Mouse (Mus musculus) heart, postnatal 0 days (tissue): Measurements from ENCODE around the gene Plk5. TPM values are rescaled to one million over a fixed set of nuclear protein-coding genes. Genes with fewer than 3 reads are reported as not detected.

Experiments used
- ATAC-seq: fragments of 200-750 bp; cut with Nextera tagmentation; 2 replicates; pipeline ENCODE4 v1.8.0; 2017; ENCODE audit warnings: low read depth, moderate number of reproducible peaks, moderate library complexity; ENCODE audit not compliant: insufficient read depth
- DNase-seq: peaks from one replicate; pipeline ENCODE4 v3.0.0-alpha.2; 2016; ENCODE audit warnings: low spot score
- H3K27ac ChIP-seq: fragments of 300-500 bp; sonication (generic); 2 replicates; pipeline ENCODE4 v1.5.1; 2014; ENCODE audit warnings: low read depth, mild to moderate bottlenecking
- H3K27me3 ChIP-seq: fragments of 300-500 bp; sonication (generic); 2 replicates; pipeline ENCODE4 v1.6.1; 2014; ENCODE audit warnings: low read length, mixed read lengths; ENCODE audit not compliant: control insufficient read depth, insufficient read depth
- H3K36me3 ChIP-seq: fragments of 300-500 bp; sonication (generic); replicated peaks from 2 replicates; pipeline ENCODE4 v1.6.1; 2014; ENCODE audit warnings: low read length, mixed read lengths; ENCODE audit not compliant: control insufficient read depth, insufficient read depth
- H3K4me1 ChIP-seq: fragments of 300-500 bp; sonication (generic); 2 replicates; pipeline ENCODE4 v1.6.1; 2014; ENCODE audit warnings: antibody characterized with exemption; ENCODE audit not compliant: control insufficient read depth, insufficient read depth
- H3K4me2 ChIP-seq: fragments of 300-500 bp; sonication (generic); 2 replicates; pipeline ENCODE4 v1.6.1; 2014; ENCODE audit warnings: low read depth, mild to moderate bottlenecking, low read length, moderate library complexity
- H3K4me3 ChIP-seq: fragments of 300-500 bp; sonication (generic); 2 replicates; pipeline ENCODE4 v1.5.1; 2014; ENCODE audit warnings: low read depth, low read length
- H3K9ac ChIP-seq: fragments of 300-500 bp; sonication (generic); replicated peaks from 2 replicates; pipeline ENCODE4 v1.6.1; 2014; ENCODE audit warnings: low read depth, low read length, mixed read lengths
- H3K9me3 ChIP-seq: fragments of 300-500 bp; sonication (generic); replicated peaks from 2 replicates; pipeline ENCODE4 v1.6.1; 2016; ENCODE audit warnings: low read length; ENCODE audit not compliant: control insufficient read depth
- CTCF ChIP-seq: IDR thresholded peaks from 2 replicates; pipeline ENCODE4 v1.5.1; 2016; ENCODE audit warnings: antibody characterized with exemption, control low read depth, low read depth
- EP300 ChIP-seq: IDR thresholded peaks from 2 replicates; pipeline ENCODE4 v1.6.1; 2016; ENCODE audit warnings: antibody characterized with exemption, low read depth
- WGBS: fragments of 180-500 bp; shearing (Covaris S2); extraction: QIAGEN DNeasy Blood & Tissue Kit; methylation state at CpG from one replicate; pipeline ENCODE4 v1.1.7; 2014; 5-methylcytosine and 5-hydroxymethylcytosine counted together
- polyA plus RNA-seq: library from polyadenylated mRNA; unstranded; fragments of >200 nt; fragmentation: Nextera tagmentation; extraction: Ambion mirVana; gene quantifications from 2 replicates; pipeline ENCODE4 v1.2.1, GENCODE M21; 2015
- total RNA-seq: library from RNA; depleted of rRNA; stranded (reverse); fragments of >200 nt; gene quantifications from 2 replicates; pipeline ENCODE4 v1.2.3, GENCODE M21; 2014; ENCODE audit warnings: low replicate concordance

Gene Plk5
- total and polyA plus RNA-seq, 2 experiments from 2014 or later = 0.05 to 1.7 TPM

- no peak for ATAC-seq
- WGBS = 17% methylated on average over 9 of the region's 9 CpGs
- Histone ChIP-seq H3K9me3 (no peaks in the 10 kb centered on the region), H3K4me2 (no peak overlapping the region), H3K9ac (no peak overlapping the region), H3K27me3 (peaks cover 87% of the 10 kb centered on the region), H3K4me1 (no peaks in the 10 kb centered on the region), H3K27ac (no peak overlapping the region), H3K36me3 (no peaks in the 10 kb centered on the region), H3K4me3 (no peak overlapping the region)
- TF ChIP-seq CTCF = no peak
- no peak for TF ChIP-seq EP300
- DNase-seq = no peak
Observed at GRCm38 (mm10) chr10:80355431-80355830, 828 bp upstream of the Plk5 start.

- ATAC-seq = no peak
- WGBS = 3% methylated on average over 32 of the region's 34 CpGs
Observed at GRCm38 (mm10) chr10:80356737-80357136, 478 bp downstream of the Plk5 start.

GRCm38 (mm10) chr10:80357336-80357735, 1.1 kb downstream of the Plk5 start:
- H3K9me3 ChIP-seq = no peaks in the 10 kb centered on the region
- DNase-seq (no peak), ATAC-seq (no peak)
- no peaks in the 10 kb centered on the region for H3K36me3 ChIP-seq
- no peak overlapping the region for H3K4me3 ChIP-seq
- no peak overlapping the region for H3K27ac ChIP-seq
- peaks cover 73% of the 10 kb centered on the region for H3K27me3 ChIP-seq
- TF ChIP-seq CTCF (no peak), EP300 (no peak)
- no peaks in the 10 kb centered on the region for H3K4me1 ChIP-seq
- WGBS = 34% methylated on average over 7 of the region's 7 CpGs
- H3K4me2 ChIP-seq = 0 out of 2 replicates have a peak overlapping the region, but pooled peaks have one; percentile 28
- H3K9ac ChIP-seq = no peak overlapping the region

More at GRCm38 (mm10) chr10:80356737-80357136, 478 bp downstream of the Plk5 start:
- Histone ChIP-seq H3K27ac (no peak overlapping the region), H3K36me3 (no peaks in the 10 kb centered on the region), H3K9ac (no peak overlapping the region), H3K9me3 (no peaks in the 10 kb centered on the region), H3K4me1 (no peaks in the 10 kb centered on the region), H3K4me2 (peak overlapping the region; percentile 46; the same call in 1 of the 2 replicates), H3K4me3 (peak overlapping the region; percentile 28), H3K27me3 (peaks cover 79% of the 10 kb centered on the region)
- TF ChIP-seq CTCF (no peak), EP300 (no peak)
- DNase-seq = no peak

GRCm38 (mm10) chr10:80357994-80358639, 1.9 kb downstream of the Plk5 start:
- Histone ChIP-seq H3K4me2 (peak overlapping the region; percentile 28), H3K9me3 (no peaks in the 10 kb centered on the region), H3K4me1 (no peaks in the 10 kb centered on the region), H3K36me3 (no peaks in the 10 kb centered on the region), H3K9ac (no peak overlapping the region), H3K4me3 (no peak overlapping the region), H3K27me3 (peaks cover 70% of the 10 kb centered on the region), H3K27ac (no peak overlapping the region)
- 6% methylated on average over 27 of the region's 31 CpGs for WGBS
- ATAC-seq (peak; percentile 31; the same call in 1 of the 2 replicates), DNase-seq (no peak)
- TF ChIP-seq EP300 (no peak), CTCF (0 out of 2 replicates have a peak, but pooled peaks have one; percentile 4)

GRCm38 (mm10) chr10:80363734-80364133, 7.5 kb downstream of the Plk5 start:
- WGBS = 33% methylated on average over 6 of the region's 6 CpGs
- ATAC-seq (no peak), DNase-seq (no peak)
- Histone ChIP-seq H3K9ac (no peak overlapping the region), H3K36me3 (no peaks in the 10 kb centered on the region), H3K9me3 (no peaks in the 10 kb centered on the region), H3K4me1 (no peaks in the 10 kb centered on the region), H3K27ac (no peak overlapping the region), H3K4me3 (no peak overlapping the region), H3K4me2 (no peak overlapping the region), H3K27me3 (peaks cover 40% of the 10 kb centered on the region)
- TF ChIP-seq CTCF = no peak

GRCm38 (mm10) chr10:80365736-80366135, 9.5 kb downstream of the Plk5 start:
- no peaks in the 10 kb centered on the region for H3K36me3 ChIP-seq
- H3K4me1 ChIP-seq = no peaks in the 10 kb centered on the region
- no peak overlapping the region for H3K27ac ChIP-seq
- TF ChIP-seq EP300 (no peak), CTCF (no peak)
- no peak for ATAC-seq
- H3K4me3 ChIP-seq = no peak overlapping the region
- H3K4me2 ChIP-seq = no peak overlapping the region
- DNase-seq = no peak
- peaks cover 24% of the 10 kb centered on the region for H3K27me3 ChIP-seq
- H3K9me3 ChIP-seq = no peaks in the 10 kb centered on the region
- whole genome bisulfite sequencing = 64% methylated on average over 6 of the region's 6 CpGs
- no peak overlapping the region for H3K9ac ChIP-seq
